Mouse (Mus musculus): ENCODE results near the gene Endog.

- no peak for TF ChIP-seq GATA1 (IDR thresholded peaks at IDR 0.05; ENCODE audit: borderline replicate concordance, low read length)
- TF ChIP-seq FLI1 (IDR thresholded peaks at IDR 0.05; ENCODE audit: low read length), result no peak
Measured at GRCm38 (mm10) chr2:30212951-30213350, 41.7 kb downstream of the Endog start.

Measured in megakaryocyte, embryonic 14.5 days (primary cell).